Mouse (Mus musculus): ENCODE measurements at regions not wholly inside any gene's neighbourhood (a gene's known extent, or its start where the extent isn't known, plus 50 kb on each side); places are given as distances from the start of the nearest gene placed in this dataset.

DNA sequence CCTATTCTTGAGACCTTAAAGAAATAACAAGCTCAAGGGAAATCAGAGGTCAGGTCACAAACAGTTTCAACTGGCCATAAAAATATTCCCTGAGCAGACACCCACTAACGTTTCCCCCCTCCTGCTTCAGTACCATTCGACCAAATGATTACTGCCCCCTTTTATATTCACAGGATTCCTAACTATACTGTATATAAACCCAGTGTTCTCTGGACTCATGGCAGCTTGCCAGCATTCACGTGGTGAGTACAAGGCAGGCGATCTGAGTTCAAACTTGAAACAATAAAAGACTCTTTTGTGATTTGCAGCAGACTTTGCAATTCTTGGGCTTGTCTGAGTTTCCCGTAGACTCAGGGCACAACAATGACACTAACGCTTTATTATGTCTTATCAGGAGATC is 989.0 kb upstream of the H2afb3 start:
- H3K27me3 ChIP-seq (replicated peaks; ENCODE audit: low read depth, poor library complexity, severe bottlenecking) = no peaks in the 10 kb centered on the region
- no peak overlapping the region for H3K27ac ChIP-seq (replicated peaks)
- WGBS = 80% methylated on average over 6 of the region's 6 CpGs
- no peaks in the 10 kb centered on the region for H3K9me3 ChIP-seq
- no peak for DNase-seq (ENCODE audit: low spot score)
- no peak overlapping the region for H3K4me3 ChIP-seq
- no peaks in the 10 kb centered on the region for H3K4me1 ChIP-seq
- H3K36me3 ChIP-seq (replicated peaks) = no peaks in the 10 kb centered on the region

GRCm38 (mm10) chrX:121291239-121291638 is 978.3 kb upstream of the H2afb3 start:
- Histone ChIP-seq H3K9me3 (no peaks in the 10 kb centered on the region), H3K4me1 (no peaks in the 10 kb centered on the region), H3K27me3 (replicated peaks; ENCODE audit: low read depth, poor library complexity, severe bottlenecking) (no peaks in the 10 kb centered on the region), H3K36me3 (replicated peaks) (no peaks in the 10 kb centered on the region), H3K4me3 (no peak overlapping the region), H3K27ac (replicated peaks) (no peak overlapping the region)
- no peak for DNase-seq (ENCODE audit: low spot score)

GRCm38 (mm10) chrX:121270071-121270470 is 957.2 kb upstream of the H2afb3 start:
- H3K9me3 ChIP-seq = no peaks in the 10 kb centered on the region
- DNase-seq (ENCODE audit: low spot score) = no peak
- H3K27ac ChIP-seq (replicated peaks) = no peak overlapping the region
- no peak overlapping the region for H3K4me3 ChIP-seq
- H3K36me3 ChIP-seq (replicated peaks) = no peaks in the 10 kb centered on the region
- H3K4me1 ChIP-seq = no peaks in the 10 kb centered on the region
- no peaks in the 10 kb centered on the region for H3K27me3 ChIP-seq (replicated peaks; ENCODE audit: low read depth, poor library complexity, severe bottlenecking)

- Histone ChIP-seq H3K36me3 (replicated peaks) (no peaks in the 10 kb centered on the region), H3K4me3 (no peak overlapping the region), H3K27ac (replicated peaks) (no peak overlapping the region), H3K4me1 (no peaks in the 10 kb centered on the region), H3K9me3 (no peaks in the 10 kb centered on the region), H3K27me3 (replicated peaks; ENCODE audit: low read depth, poor library complexity, severe bottlenecking) (no peaks in the 10 kb centered on the region)
- 69% methylated on average over 2 of the region's 2 CpGs for WGBS
- no peak for DNase-seq (ENCODE audit: low spot score)
These were observed 956.7 kb upstream of the H2afb3 start for GRCm38 (mm10) chrX:121269620-121270019.

DNA sequence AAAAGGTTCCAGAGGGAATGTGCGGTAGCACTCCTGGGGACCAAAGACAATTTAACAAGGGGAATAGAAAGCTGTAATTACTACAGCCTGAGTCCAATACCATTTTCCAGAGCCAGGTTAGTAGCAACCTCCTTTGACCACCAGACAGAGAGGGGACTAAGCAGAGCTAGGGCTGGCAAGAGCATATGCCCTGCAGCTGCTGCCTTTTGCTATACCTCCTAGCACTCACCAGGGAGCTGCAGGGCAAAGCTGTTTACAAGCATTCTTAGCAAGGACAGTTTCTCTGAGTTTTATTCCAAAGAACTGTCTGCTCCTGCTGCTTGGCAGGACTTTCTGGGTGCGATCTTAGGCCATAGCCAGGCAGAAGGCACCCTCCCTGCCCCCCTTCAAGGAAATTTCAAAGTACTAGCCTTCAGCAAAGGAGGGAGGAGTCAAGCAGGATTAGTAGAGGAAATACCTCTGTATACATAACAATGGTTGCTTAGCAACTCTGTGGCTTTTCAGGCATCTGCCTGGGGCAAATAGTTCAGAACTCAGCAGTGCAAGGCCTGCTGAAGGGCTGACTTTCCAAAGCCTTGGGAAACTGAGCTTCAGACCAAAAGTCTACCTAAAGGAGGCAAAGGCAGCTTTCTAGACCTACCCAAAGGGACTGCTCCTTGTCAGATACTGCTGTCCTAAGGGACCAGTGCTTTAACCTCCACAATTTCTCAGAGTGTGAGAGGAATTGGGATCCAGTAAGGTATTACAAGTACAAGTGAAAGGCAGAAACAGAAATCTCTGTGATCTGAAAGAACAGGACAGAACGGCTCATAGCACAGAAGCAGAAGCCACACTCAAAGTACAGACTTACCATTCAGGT is 919.5 kb upstream of the H2afb3 start:
- no peaks in the 10 kb centered on the region for H3K27me3 ChIP-seq (replicated peaks; ENCODE audit: low read depth, poor library complexity, severe bottlenecking)
- H3K36me3 ChIP-seq (replicated peaks) = no peaks in the 10 kb centered on the region
- no peak overlapping the region for H3K27ac ChIP-seq (replicated peaks)
- H3K4me3 ChIP-seq = no peak overlapping the region
- DNase-seq (ENCODE audit: low spot score) = peak; percentile 42
- H3K4me1 ChIP-seq = peaks cover 8% of the 10 kb centered on the region
- no peaks in the 10 kb centered on the region for H3K9me3 ChIP-seq
- 36% methylated on average over 3 of the region's 3 CpGs for WGBS
